Mouse (Mus musculus): Measurements from ENCODE around the gene Gas8. TPM values are rescaled to one million over a fixed set of nuclear protein-coding genes. Genes with fewer than 3 reads are reported as not detected.
A peak's percentile ranks its signal among the peaks of the same experiment; 100 is the strongest.
"Not testable (repeated sequence)": the region's sequence is repeated elsewhere in the genome, so short reads cannot be mapped to it uniquely, and the experiment has no call there.

Gas8 gene
- polyA plus RNA-seq, 1 experiment from 2014 or later: 41.0 TPM

DNA sequence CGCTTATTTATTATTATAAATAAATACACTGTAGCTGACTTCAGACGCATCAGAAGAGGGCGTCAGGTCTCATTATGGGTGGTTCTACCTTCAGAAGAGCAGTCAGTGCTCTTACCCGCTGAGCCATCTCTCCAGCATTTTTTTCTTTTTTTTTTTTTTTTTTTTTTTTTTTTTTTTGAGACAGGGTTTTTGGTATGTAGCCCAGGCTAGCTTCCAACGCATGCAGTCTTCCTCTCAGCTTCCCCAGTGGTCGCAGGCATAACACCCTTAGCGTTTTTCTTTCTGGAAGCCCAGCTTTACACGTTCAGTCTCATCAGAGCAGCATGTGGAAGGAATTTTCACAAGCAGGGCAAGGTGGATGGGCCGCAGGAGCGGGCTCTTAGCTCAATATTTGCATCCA lies 462 bp upstream of the Gas8 start:
- peak overlapping the region; percentile 73; the same call in 1 of the 2 replicates for H3K4me3 ChIP-seq (replicated peaks)
- no peak overlapping the region for H3K27ac ChIP-seq
- H3K27me3 ChIP-seq: peaks cover 15% of the 10 kb centered on the region
- no peak for ATAC-seq (ENCODE audit: low FRiP score)
- no peaks in the 10 kb centered on the region for H3K9me3 ChIP-seq
- WGBS: 41% methylated on average over 10 of the region's 10 CpGs
- peak overlapping the region; percentile 75 for H3K4me2 ChIP-seq
- H3K36me3 ChIP-seq (replicated peaks): peaks cover 19% of the 10 kb centered on the region
- no peak overlapping the region for H3K9ac ChIP-seq
- H3K4me1 ChIP-seq: peaks cover 32% of the 10 kb centered on the region

DNA sequence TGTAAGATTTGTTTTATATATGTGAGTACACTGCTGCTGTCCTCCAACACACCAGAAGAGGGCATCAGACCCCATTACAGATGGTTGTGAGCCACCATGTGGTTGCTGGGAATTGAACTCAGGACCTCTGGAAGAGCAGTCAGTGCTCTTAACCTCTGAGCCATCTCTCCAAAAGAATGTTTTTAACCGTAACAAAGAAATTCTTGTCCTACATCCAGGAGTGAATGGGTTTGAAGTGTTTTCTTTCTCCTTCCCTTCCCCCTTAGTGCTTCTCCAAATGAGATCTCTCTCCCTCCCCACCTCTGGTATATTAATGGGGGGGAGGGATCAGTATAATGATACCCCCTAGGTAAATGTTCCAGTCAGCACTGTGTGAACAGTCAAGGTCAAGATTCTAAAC lies 1.4 kb downstream of the Gas8 start:
- H3K9me3 ChIP-seq; H3K4me3 ChIP-seq (replicated peaks); H3K9ac ChIP-seq; H3K27ac ChIP-seq; ATAC-seq (ENCODE audit: low FRiP score); H3K4me2 ChIP-seq: not testable (repeated sequence)
- WGBS: 100% methylated on average over 1 of the region's 1 CpGs
- Histone ChIP-seq H3K36me3 (replicated peaks) (peaks cover 37% of the 10 kb centered on the region), H3K4me1 (peaks cover 19% of the 10 kb centered on the region), H3K27me3 (peaks cover 11% of the 10 kb centered on the region)

DNA sequence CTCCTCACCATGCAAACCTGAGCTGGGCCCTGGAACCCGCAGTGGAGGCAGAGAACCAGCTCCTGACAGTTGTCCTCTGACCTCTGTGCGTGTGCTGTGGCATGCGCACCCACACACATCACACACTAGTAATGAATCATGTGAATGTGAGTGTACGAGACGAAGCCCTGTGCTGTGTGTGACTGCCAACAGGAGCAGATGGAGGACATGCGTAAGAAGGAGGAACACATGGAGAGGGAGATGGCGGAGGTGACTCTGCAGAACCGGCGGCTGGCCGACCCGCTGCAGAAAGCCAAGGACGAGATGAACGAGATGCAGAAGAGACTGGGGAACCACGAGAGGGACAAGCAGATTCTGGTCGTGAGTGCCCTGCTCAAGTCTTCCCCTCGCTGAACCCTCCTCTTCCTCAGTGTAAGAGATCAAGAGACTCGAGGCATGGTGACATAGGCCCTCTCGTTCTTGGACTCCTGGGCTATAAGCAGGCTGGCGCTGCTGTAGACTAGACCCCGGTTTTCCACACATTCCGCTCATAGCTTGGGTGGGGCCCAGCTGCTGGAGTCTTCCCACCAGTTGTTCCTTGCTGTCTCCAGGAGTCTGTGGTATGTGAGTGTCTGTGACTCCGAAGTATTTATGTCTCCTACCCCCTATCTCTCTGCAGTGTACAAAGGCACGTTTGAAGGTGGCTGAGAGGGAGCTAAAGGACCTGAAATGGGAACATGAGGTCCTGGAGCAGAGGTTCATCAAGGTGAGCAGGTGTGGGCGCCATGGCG lies 9.3 kb downstream of the Gas8 start:
- H3K36me3 ChIP-seq (replicated peaks): peaks cover 100% of the 10 kb centered on the region
- no peak overlapping the region for H3K9ac ChIP-seq
- no peak overlapping the region for H3K27ac ChIP-seq
- 95% methylated on average over 25 of the region's 25 CpGs for WGBS
- no peak for ATAC-seq (ENCODE audit: low FRiP score)
- H3K27me3 ChIP-seq: no peaks in the 10 kb centered on the region
- H3K4me1 ChIP-seq: no peaks in the 10 kb centered on the region
- no peaks in the 10 kb centered on the region for H3K9me3 ChIP-seq
- no peak overlapping the region for H3K4me3 ChIP-seq (replicated peaks)
- no peak overlapping the region for H3K4me2 ChIP-seq

DNA sequence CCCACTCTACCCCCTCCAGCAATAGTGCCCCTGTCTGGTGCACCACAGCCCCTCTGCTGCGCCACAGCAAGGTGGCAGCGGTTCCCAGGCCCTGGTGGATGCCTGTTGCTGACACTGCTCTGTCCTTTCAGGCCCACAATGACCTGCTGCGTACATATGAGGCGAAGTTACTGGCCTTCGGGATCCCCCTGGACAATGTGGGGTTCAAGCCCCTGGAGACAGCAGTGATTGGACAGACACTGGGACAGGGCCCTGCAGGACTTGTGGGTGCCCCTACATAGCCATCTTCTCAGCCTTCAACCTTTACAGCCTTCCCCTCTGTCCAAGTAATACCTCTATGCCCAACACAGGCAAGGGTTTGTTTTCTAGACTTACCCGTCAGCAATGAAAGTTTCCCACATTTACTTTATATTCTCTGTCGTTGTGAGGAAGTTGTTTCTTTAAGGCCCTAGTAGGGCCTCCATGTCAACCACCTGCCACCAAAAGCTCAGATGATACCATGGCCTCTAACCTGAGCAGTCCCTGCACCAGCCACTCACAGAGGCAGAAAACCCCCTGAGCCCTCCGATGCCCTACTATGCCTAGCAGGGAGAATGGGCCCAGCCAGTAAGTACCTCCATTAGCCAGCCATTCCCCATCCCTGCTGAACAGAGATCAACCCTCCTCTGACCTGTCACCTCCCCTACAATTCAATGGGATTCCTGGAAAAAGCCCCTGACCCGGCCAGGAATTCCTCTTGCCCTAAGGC lies 17.8 kb downstream of the Gas8 start:
- peaks cover 56% of the 10 kb centered on the region for H3K36me3 ChIP-seq (replicated peaks)
- WGBS: 86% methylated on average over 9 of the region's 9 CpGs

DNA sequence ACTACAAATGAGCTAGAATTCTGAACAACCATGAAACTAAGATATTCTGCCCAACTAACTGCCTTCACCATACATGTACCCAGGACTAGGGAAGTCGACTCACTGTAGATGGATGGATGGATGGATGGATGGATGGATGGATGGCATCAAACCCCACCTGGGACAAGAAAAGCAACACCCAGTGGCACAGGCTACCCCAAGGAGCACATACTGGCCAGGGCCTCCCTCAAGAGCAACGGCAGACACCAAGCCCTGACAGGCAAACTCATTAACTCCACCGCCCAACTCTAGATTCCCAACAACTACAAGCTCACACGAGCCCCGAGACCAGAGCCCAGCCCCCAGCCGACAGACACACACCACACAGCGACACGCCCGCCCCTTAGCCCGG lies 18.4 kb downstream of the Gas8 start:
- no peaks in the 10 kb centered on the region for H3K9me3 ChIP-seq
- H3K4me3 ChIP-seq (replicated peaks): no peak overlapping the region
- H3K27me3 ChIP-seq: peaks cover 14% of the 10 kb centered on the region
- no peaks in the 10 kb centered on the region for H3K4me1 ChIP-seq
- no peak overlapping the region for H3K4me2 ChIP-seq
- peaks cover 50% of the 10 kb centered on the region for H3K36me3 ChIP-seq (replicated peaks)
- no peak overlapping the region for H3K9ac ChIP-seq
- H3K27ac ChIP-seq: no peak overlapping the region
- no peak for ATAC-seq (ENCODE audit: low FRiP score)
- 21% methylated on average over 8 of the region's 10 CpGs for WGBS

More for the DNA sequence above, 17.8 kb downstream of the Gas8 start:
- no peaks in the 10 kb centered on the region for H3K9me3 ChIP-seq
- ATAC-seq (ENCODE audit: low FRiP score): no peak
- no peak overlapping the region for H3K4me2 ChIP-seq
- no peak overlapping the region for H3K9ac ChIP-seq
- H3K4me3 ChIP-seq (replicated peaks): no peak overlapping the region
- no peak overlapping the region for H3K27ac ChIP-seq
- no peaks in the 10 kb centered on the region for H3K4me1 ChIP-seq
- H3K27me3 ChIP-seq: peaks cover 14% of the 10 kb centered on the region

DNA sequence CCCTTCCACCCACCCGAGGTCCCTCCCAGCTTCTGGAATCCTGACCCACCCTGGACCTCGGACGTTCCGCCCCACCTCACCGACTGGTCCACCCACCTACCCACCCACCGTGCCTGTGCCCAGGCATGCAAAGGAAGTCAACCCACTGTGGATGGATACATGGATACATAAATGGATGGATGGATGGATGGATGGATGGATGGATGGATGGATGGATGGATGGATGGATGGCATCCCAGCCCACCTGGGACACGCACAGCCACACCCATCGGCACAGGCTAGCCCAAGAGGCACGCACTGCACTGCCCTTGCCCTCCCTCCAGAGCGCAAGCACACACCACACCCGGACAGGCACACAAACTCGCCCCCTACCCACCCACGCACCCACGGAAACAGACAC lies 19.0 kb downstream of the Gas8 start:
- WGBS: 83% methylated on average over 6 of the region's 14 CpGs
- Histone ChIP-seq H3K36me3 (replicated peaks) (peaks cover 44% of the 10 kb centered on the region), H3K27me3 (peaks cover 14% of the 10 kb centered on the region)
- H3K9ac ChIP-seq; H3K4me3 ChIP-seq (replicated peaks); H3K27ac ChIP-seq; H3K4me1 ChIP-seq; H3K9me3 ChIP-seq; H3K4me2 ChIP-seq; ATAC-seq (ENCODE audit: low FRiP score): not testable (repeated sequence)

DNA sequence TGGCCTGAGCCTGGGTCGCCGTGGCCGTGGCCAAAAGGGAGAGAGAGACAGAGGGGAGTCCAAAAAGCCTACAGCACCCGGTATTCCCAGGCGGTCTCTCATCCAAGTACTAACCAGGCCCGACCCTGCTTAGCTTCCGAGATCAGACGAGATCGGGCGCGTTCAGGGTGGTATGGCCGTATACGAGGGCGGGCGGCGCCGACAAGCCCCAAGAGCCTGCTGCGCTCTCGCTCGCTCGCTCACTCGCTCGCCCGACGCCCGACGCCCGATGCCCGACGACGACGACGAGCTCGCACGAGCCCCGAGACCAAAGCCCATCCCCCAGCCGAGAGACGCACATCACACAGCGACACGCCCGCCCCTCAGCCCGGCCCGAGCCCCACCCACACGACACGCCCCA lies 45.6 kb downstream of the Gas8 start:
- not testable (repeated sequence) for H3K27ac ChIP-seq; H3K4me3 ChIP-seq (replicated peaks); H3K4me2 ChIP-seq; H3K9ac ChIP-seq; ATAC-seq (ENCODE audit: low FRiP score); H3K36me3 ChIP-seq (replicated peaks); H3K9me3 ChIP-seq; H3K27me3 ChIP-seq; H3K4me1 ChIP-seq
- WGBS: no CpG with 5 or more reads among the region's 45 CpGs

DNA sequence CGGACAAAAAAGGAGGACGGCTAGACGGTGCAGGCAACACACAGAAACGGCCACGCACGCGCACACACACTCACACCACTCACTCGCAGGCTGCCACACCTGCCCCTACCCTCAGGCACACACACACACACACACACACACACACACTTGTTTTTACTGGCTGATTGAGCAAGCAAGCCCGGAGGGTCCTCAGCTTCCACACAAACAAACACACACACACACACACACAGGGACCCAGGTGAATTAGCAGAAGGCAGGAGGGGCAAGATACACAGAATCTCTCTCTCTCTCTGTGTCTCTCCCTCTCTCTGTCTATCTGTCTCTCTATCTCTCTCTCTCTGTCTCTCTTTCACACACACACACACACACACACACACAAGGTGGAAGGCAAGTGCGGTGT lies 56.8 kb downstream of the Gas8 start:
- WGBS: 55% methylated on average over 1 of the region's 10 CpGs
- H3K9ac ChIP-seq; H3K27ac ChIP-seq; H3K36me3 ChIP-seq (replicated peaks); H3K4me1 ChIP-seq; ATAC-seq (ENCODE audit: low FRiP score); H3K4me3 ChIP-seq (replicated peaks); H3K27me3 ChIP-seq; H3K4me2 ChIP-seq; H3K9me3 ChIP-seq: not testable (repeated sequence)

Other genes starting within 250 kb of the Gas8 start
- gene Fanca, start 200.3 kb upstream of the Gas8 start, polyA plus RNA-seq (2016; fragmentation: Nextera tagmentation; extraction: Ambion mirVana): 40.2 and 40.5 TPM in 2 replicates
- 19.9 and 21.8 TPM in 2 replicates for gene Spire2, start 186.1 kb upstream of the Gas8 start, polyA plus RNA-seq (2016; fragmentation: Nextera tagmentation; extraction: Ambion mirVana)
- gene Tcf25, start 145.1 kb upstream of the Gas8 start, polyA plus RNA-seq (2016; fragmentation: Nextera tagmentation; extraction: Ambion mirVana): 174 and 194 TPM in 2 replicates
- gene Mc1r, start 111.7 kb upstream of the Gas8 start, polyA plus RNA-seq (2016; fragmentation: Nextera tagmentation; extraction: Ambion mirVana): 0.13 and 0.14 TPM in 2 replicates
- 827 and 897 TPM in 2 replicates for gene Tubb3, start 107.4 kb upstream of the Gas8 start, polyA plus RNA-seq (2016; fragmentation: Nextera tagmentation; extraction: Ambion mirVana)
- gene Def8, start 95.3 kb upstream of the Gas8 start, polyA plus RNA-seq (2016; fragmentation: Nextera tagmentation; extraction: Ambion mirVana): 42.9 and 46.6 TPM in 2 replicates
- 69.7 and 71.1 TPM in 2 replicates for gene Afg3l1, start 40.9 kb upstream of the Gas8 start, polyA plus RNA-seq (2016; fragmentation: Nextera tagmentation; extraction: Ambion mirVana)
- 38.8 and 42.6 TPM in 2 replicates for gene Dbndd1, start 3.4 kb upstream of the Gas8 start, polyA plus RNA-seq (2016; fragmentation: Nextera tagmentation; extraction: Ambion mirVana)
- 7.6 and 7.9 TPM in 2 replicates for gene Rhou, start 135.1 kb downstream of the Gas8 start, polyA plus RNA-seq (2016; fragmentation: Nextera tagmentation; extraction: Ambion mirVana)

Measured in forebrain, embryonic 12.5 days (tissue).